Mouse (Mus musculus) erythroblast, embryonic 14.5 days (primary cell): Measurements from ENCODE around the gene Ankrd34a. TPM values are rescaled to one million over a fixed set of nuclear protein-coding genes. Genes with fewer than 3 reads are reported as not detected.
A peak's percentile ranks its signal among the peaks of the same experiment; 100 is the strongest.

Experiments used
- H3K27me3 ChIP-seq: 2 replicates; pipeline ENCODE4 v1.6.1; 2012; ENCODE audit warnings: inconsistent platforms; ENCODE audit not compliant: control insufficient read depth
- H3K36me3 ChIP-seq: 2 replicates; pipeline ENCODE4 v1.6.1; 2012; ENCODE audit warnings: mild to moderate bottlenecking, inconsistent platforms; ENCODE audit not compliant: control insufficient read depth
- H3K4me1 ChIP-seq: 2 replicates; pipeline ENCODE4 v1.6.1; 2012; ENCODE audit warnings: inconsistent platforms; ENCODE audit not compliant: control insufficient read depth
- H3K4me3 ChIP-seq: replicated peaks from 2 replicates; pipeline ENCODE3; 2012; ENCODE audit warnings: moderate library complexity, mild to moderate bottlenecking, inconsistent platforms
- H3K9me3 ChIP-seq: 2 replicates; pipeline ENCODE4 v1.6.1; 2012; ENCODE audit warnings: low read length, inconsistent platforms, mixed read lengths; ENCODE audit not compliant: control insufficient read depth
- GATA1 ChIP-seq: IDR thresholded peaks from 2 replicates; pipeline ENCODE4 v1.6.1; 2012; ENCODE audit warnings: low read length, inconsistent platforms, mixed read lengths
- TAL1 ChIP-seq: IDR thresholded peaks from 3 replicates; pipeline ENCODE4 v1.6.1; 2012; ENCODE audit warnings: low read length, inconsistent platforms, mixed read lengths
- polyA plus RNA-seq: library from polyadenylated mRNA; stranded (reverse); fragments of >175 nt; gene quantifications from 2 replicates; pipeline ENCODE4 v1.2.3, GENCODE M21; 2012

The Ankrd34a gene
- polyA plus RNA-seq, 1 experiment = not detected

GRCm38 (mm10) chr3:96581771-96582515, 14.5 kb upstream of the Ankrd34a start:
- Histone ChIP-seq H3K4me3 (no peak overlapping the region), H3K9me3 (no peaks in the 10 kb centered on the region), H3K27me3 (no peaks in the 10 kb centered on the region), H3K4me1 (peaks cover 26% of the 10 kb centered on the region), H3K36me3 (peaks cover 4% of the 10 kb centered on the region)
- TF ChIP-seq TAL1 (no peak), GATA1 (no peak)

GRCm38 (mm10) chr3:96583386-96583785, 13.1 kb upstream of the Ankrd34a start:
- peaks cover 21% of the 10 kb centered on the region for H3K4me1 ChIP-seq
- no peak for TF ChIP-seq TAL1
- no peak for TF ChIP-seq GATA1
- H3K27me3 ChIP-seq = no peaks in the 10 kb centered on the region
- H3K4me3 ChIP-seq = no peak overlapping the region
- H3K36me3 ChIP-seq = peaks cover 7% of the 10 kb centered on the region
- H3K9me3 ChIP-seq = peaks cover 3% of the 10 kb centered on the region

- no peak for TF ChIP-seq TAL1
- TF ChIP-seq GATA1 = no peak
- H3K36me3 ChIP-seq = peaks cover 5% of the 10 kb centered on the region
- H3K4me3 ChIP-seq = no peak overlapping the region
- peaks cover 22% of the 10 kb centered on the region for H3K4me1 ChIP-seq
- peaks cover 10% of the 10 kb centered on the region for H3K27me3 ChIP-seq
- peaks cover 6% of the 10 kb centered on the region for H3K9me3 ChIP-seq
Observed at GRCm38 (mm10) chr3:96590657-96591056, 5.8 kb upstream of the Ankrd34a start.

- peaks cover 33% of the 10 kb centered on the region for H3K4me1 ChIP-seq
- peak overlapping the region; percentile 87 for H3K4me3 ChIP-seq
- H3K9me3 ChIP-seq = peaks cover 10% of the 10 kb centered on the region
- TF ChIP-seq TAL1 (no peak), GATA1 (no peak)
- peaks cover 38% of the 10 kb centered on the region for H3K27me3 ChIP-seq
- H3K36me3 ChIP-seq = peaks cover 3% of the 10 kb centered on the region
Observed at GRCm38 (mm10) chr3:96593374-96593773, 3.1 kb upstream of the Ankrd34a start.

GRCm38 (mm10) chr3:96593790-96594560, 2.5 kb upstream of the Ankrd34a start, which contains the start of gene Polr3gl:
Gene Polr3gl (minus strand): TSS chr3:96594181.
- H3K4me1 ChIP-seq = peaks cover 33% of the 10 kb centered on the region
- H3K36me3 ChIP-seq = peaks cover 3% of the 10 kb centered on the region
- H3K4me3 ChIP-seq = peak within 1 kb of the TSS; percentile 87
- peaks cover 44% of the 10 kb centered on the region for H3K27me3 ChIP-seq
- H3K9me3 ChIP-seq = peaks cover 14% of the 10 kb centered on the region
- TF ChIP-seq GATA1 (no peak), TAL1 (no peak)

- Histone ChIP-seq H3K4me3 (no peak overlapping the region), H3K9me3 (peaks cover 16% of the 10 kb centered on the region), H3K27me3 (peaks cover 52% of the 10 kb centered on the region), H3K36me3 (peaks cover 3% of the 10 kb centered on the region), H3K4me1 (peaks cover 33% of the 10 kb centered on the region)
- TF ChIP-seq TAL1 (no peak), GATA1 (no peak)
Observed at GRCm38 (mm10) chr3:96594851-96595250, 1.6 kb upstream of the Ankrd34a start.

- Histone ChIP-seq H3K4me1 (peaks cover 35% of the 10 kb centered on the region), H3K4me3 (no peak overlapping the region), H3K27me3 (peaks cover 60% of the 10 kb centered on the region), H3K36me3 (no peaks in the 10 kb centered on the region), H3K9me3 (peaks cover 16% of the 10 kb centered on the region)
- TF ChIP-seq GATA1 = no peak
- TF ChIP-seq TAL1 = no peak
Observed at GRCm38 (mm10) chr3:96595661-96596060, 775 bp upstream of the Ankrd34a start.

- peaks cover 16% of the 10 kb centered on the region for H3K9me3 ChIP-seq
- no peak overlapping the region for H3K4me3 ChIP-seq
- H3K27me3 ChIP-seq = peaks cover 72% of the 10 kb centered on the region
- H3K4me1 ChIP-seq = peaks cover 40% of the 10 kb centered on the region
- H3K36me3 ChIP-seq = no peaks in the 10 kb centered on the region
- TF ChIP-seq GATA1 = no peak
- TF ChIP-seq TAL1 = no peak
Observed at GRCm38 (mm10) chr3:96596855-96597254, 419 bp downstream of the Ankrd34a start.

- TF ChIP-seq TAL1 (no peak), GATA1 (no peak)
- Histone ChIP-seq H3K27me3 (peaks cover 79% of the 10 kb centered on the region), H3K9me3 (peaks cover 16% of the 10 kb centered on the region), H3K36me3 (no peaks in the 10 kb centered on the region), H3K4me1 (peaks cover 35% of the 10 kb centered on the region), H3K4me3 (peak overlapping the region; percentile 29)
Observed at GRCm38 (mm10) chr3:96597435-96597891, 1.0 kb downstream of the Ankrd34a start.
